Mouse (Mus musculus) gastrocnemius, postnatal 36 days (tissue): ENCODE measurements around the gene Prrt4. TPM values are rescaled to one million over a fixed set of nuclear protein-coding genes. Genes with fewer than 3 reads are reported as not detected.

ENCODE experiments used
- DNase-seq, 2 experiments: peaks; one replicate each; pipeline ENCODE4 v3.0.0; 2022
- intact Hi-C: fragments of 180-260 bp; cut with DNase I; formaldehyde crosslinking; loops from one replicate; pipeline ENCODE4 v1.15.1; 2025
- total RNA-seq, 2 experiments: library from RNA; stranded (reverse); gene quantifications; 2 replicates each; pipeline ENCODE4 v1.2.3; 2021

The Prrt4 gene
- total RNA-seq, 2 experiments from 2014 or later: 0.43 to 0.54 TPM

- DNase-seq: no peak
- intact Hi-C loops: no loop called here
Measured at GRCm38 (mm10) chr6:29199223-29199855, 20.0 kb upstream of the Prrt4 start.

GRCm38 (mm10) chr6:29198309-29199222 lies 19.2 kb upstream of the Prrt4 start:
- intact Hi-C loops: loop anchor here (1.0 kb wide), 2 partner anchors 27 to 31 kb away; no protein-coding TSS in a partner anchor
- peak; percentile 75 to 84 for DNase-seq

- no peak for DNase-seq
- intact Hi-C loops: no loop called here
Measured at GRCm38 (mm10) chr6:29195846-29196698, 16.7 kb upstream of the Prrt4 start.

GRCm38 (mm10) chr6:29195146-29195545 lies 15.8 kb upstream of the Prrt4 start:
- no peak for DNase-seq
- intact Hi-C loops: no loop called here

GRCm38 (mm10) chr6:29193961-29194750 lies 14.8 kb upstream of the Prrt4 start:
- no peak for DNase-seq
- intact Hi-C loops: no loop called here

GRCm38 (mm10) chr6:29187936-29188335 lies 8.6 kb upstream of the Prrt4 start:
- intact Hi-C loops: no loop called here
- no peak for DNase-seq

- DNase-seq: no peak
- intact Hi-C loops: no loop called here
Measured at GRCm38 (mm10) chr6:29179843-29180242, 459 bp upstream of the Prrt4 start.

GRCm38 (mm10) chr6:29177901-29178879 lies 1.2 kb downstream of the Prrt4 start:
- intact Hi-C loops: no loop called here
- DNase-seq: no peak

GRCm38 (mm10) chr6:29175113-29175512 lies 4.3 kb downstream of the Prrt4 start:
- DNase-seq: no peak
- intact Hi-C loops: no loop called here

GRCm38 (mm10) chr6:29174368-29174767 lies 5.0 kb downstream of the Prrt4 start:
- intact Hi-C loops: loop anchor here (1.0 kb wide), 1 partner anchor 18 kb away; no protein-coding TSS in a partner anchor
- DNase-seq: no peak

- DNase-seq: peak; percentile 67 to 70
- intact Hi-C loops: loop anchor here (1.0 to 2.0 kb wide), 2 partner anchors 27 to 108 kb away; partner anchors contain the start of gene Fam71f2
Measured at GRCm38 (mm10) chr6:29170952-29171388, 8.4 kb downstream of the Prrt4 start.

GRCm38 (mm10) chr6:29170063-29170921 lies 9.1 kb downstream of the Prrt4 start:
- intact Hi-C loops: loop anchor here (2.0 kb wide), 1 partner anchor 109 kb away; the partner anchor contains the start of gene Fam71f2
- no peak for DNase-seq

GRCm38 (mm10) chr6:29169675-29170062 lies 9.7 kb downstream of the Prrt4 start:
- no peak for DNase-seq

GRCm38 (mm10) chr6:29168871-29169270 lies 10.5 kb downstream of the Prrt4 start:
- DNase-seq: no peak
- intact Hi-C loops: no loop called here

More at GRCm38 (mm10) chr6:29169675-29170062, 9.7 kb downstream of the Prrt4 start:
- intact Hi-C loops: loop anchor here (2.0 kb wide), 1 partner anchor 109 kb away; the partner anchor contains the start of gene Fam71f2

GRCm38 (mm10) chr6:29166196-29166595 lies 13.2 kb downstream of the Prrt4 start:
- intact Hi-C loops: no loop called here
- no peak for DNase-seq

- peak; percentile 68 to 75 for DNase-seq
- intact Hi-C loops: no loop called here
Measured at GRCm38 (mm10) chr6:29164314-29165244, 14.8 kb downstream of the Prrt4 start, which contains the start of gene Rbm28. Gene Rbm28, minus strand, starts transcription at chr6:29165006.
